Mouse (Mus musculus) stomach, embryonic 14.5 days (tissue): ENCODE results near the gene Ubr7. TPM values are rescaled to one million over a fixed set of nuclear protein-coding genes. Genes with fewer than 3 reads are reported as not detected.
A peak's percentile ranks its signal among the peaks of the same experiment; 100 is the strongest.

ENCODE experiments used
- ATAC-seq: fragments of 200-750 bp; cut with Nextera tagmentation; 2 replicates; pipeline ENCODE4 v1.8.0; 2017; ENCODE audit warnings: low read depth, moderate TSS enrichment; ENCODE audit not compliant: insufficient number of reproducible peaks, insufficient read depth, low FRiP score
- H3K27ac ChIP-seq: fragments of 300-500 bp; sonication (generic); 2 replicates; pipeline ENCODE4 v1.5.1; 2014; ENCODE audit warnings: mild to moderate bottlenecking, low read length, moderate library complexity, mixed read lengths
- H3K27me3 ChIP-seq: fragments of 300-500 bp; sonication (generic); 2 replicates; pipeline ENCODE4 v1.6.1; 2014; ENCODE audit warnings: low read length, control low read depth, mixed read lengths; ENCODE audit not compliant: control insufficient read depth, insufficient read depth
- H3K36me3 ChIP-seq: fragments of 300-500 bp; sonication (generic); 2 replicates; pipeline ENCODE4 v1.6.1; 2014; ENCODE audit warnings: mild to moderate bottlenecking, control low read depth, low read length, moderate library complexity, mixed read lengths; ENCODE audit not compliant: control insufficient read depth, insufficient read depth
- H3K4me1 ChIP-seq: fragments of 300-500 bp; sonication (generic); 2 replicates; pipeline ENCODE4 v1.6.1; 2014; ENCODE audit warnings: low read length, control low read depth, mixed read lengths; ENCODE audit not compliant: control insufficient read depth, insufficient read depth
- H3K4me2 ChIP-seq: fragments of 300-500 bp; sonication (generic); replicated peaks from 2 replicates; pipeline ENCODE4 v1.6.1; 2014; ENCODE audit warnings: low read depth, low read length, control low read depth
- H3K4me3 ChIP-seq: fragments of 300-500 bp; sonication (generic); 2 replicates; pipeline ENCODE4 v1.5.1; 2014; ENCODE audit warnings: low read depth, low read length, control low read depth
- H3K9ac ChIP-seq: fragments of 300-500 bp; sonication (generic); replicated peaks from 2 replicates; pipeline ENCODE4 v1.6.1; 2014; ENCODE audit warnings: low read depth, mild to moderate bottlenecking, control low read depth, low read length, moderate library complexity, mixed read lengths
- H3K9me3 ChIP-seq: fragments of 300-500 bp; sonication (generic); 2 replicates; pipeline ENCODE4 v1.6.1; 2016; ENCODE audit warnings: low read depth, low read length, control low read depth; ENCODE audit not compliant: control insufficient read depth
- WGBS: fragments of 180-500 bp; shearing (Covaris S2); extraction: QIAGEN DNeasy Blood & Tissue Kit; methylation state at CpG from one replicate; pipeline ENCODE4 v1.1.7; 2014; 5-methylcytosine and 5-hydroxymethylcytosine counted together
- polyA plus RNA-seq: library from polyadenylated mRNA; unstranded; fragments of >200 nt; fragmentation: Nextera tagmentation; extraction: Ambion mirVana; gene quantifications from 2 replicates; pipeline ENCODE4 v1.2.1, GENCODE M21; 2014

Ubr7 gene
- polyA plus RNA-seq = 45.5 and 45.9 TPM in 2 replicates

DNA sequence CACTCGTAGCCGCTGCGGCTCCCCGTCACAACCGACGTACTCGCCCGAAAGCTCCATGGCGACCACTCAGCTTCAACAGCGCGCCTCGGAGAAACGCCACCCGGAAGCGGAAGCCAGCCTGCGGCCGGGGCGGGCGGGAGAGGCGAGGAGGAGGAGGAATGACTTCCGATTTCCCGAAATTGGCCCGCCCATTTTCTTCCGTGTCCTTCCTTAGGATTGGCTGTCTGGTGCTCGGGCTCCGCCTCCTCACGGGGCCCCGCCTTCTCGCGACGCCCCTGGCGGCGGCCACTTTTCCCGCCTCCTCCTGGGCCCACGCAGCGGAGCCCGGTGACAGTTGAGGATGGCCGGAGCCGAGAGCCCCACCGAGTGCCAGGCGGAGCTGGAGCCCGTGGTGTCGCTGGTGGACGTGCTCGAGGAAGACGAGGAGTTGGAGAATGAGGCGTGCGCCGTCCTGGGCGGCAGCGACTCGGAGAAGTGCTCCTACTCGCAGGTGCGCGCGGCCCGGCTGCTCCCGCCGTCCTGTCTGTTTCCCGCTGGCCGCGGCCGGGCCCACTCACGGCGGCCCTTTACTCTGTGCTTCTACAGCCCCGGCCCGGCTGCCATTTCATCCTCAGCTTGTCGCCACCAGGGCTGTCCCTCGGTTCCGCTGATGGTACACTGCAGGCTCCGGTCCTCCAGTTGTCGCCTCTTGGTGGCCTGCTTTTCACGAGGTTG lies at the start of gene Ubr7, which contains the start of the genes Gm28051 and Gon7:
Gene Ubr7 (plus strand): TSS at position 279 of the 714 bp plus-strand sequence.
Gene Gm28051 (minus strand): TSS at position 77 of the 714 bp plus-strand sequence.
Gene Gon7 (minus strand): TSS at position 115 of the 714 bp plus-strand sequence.
- Histone ChIP-seq H3K9me3 (no peaks in the 10 kb centered on the region), H3K27ac (peak within 1 kb of the TSS; percentile 84), H3K36me3 (peaks cover 4% of the 10 kb centered on the region; the same call in 1 of the 2 replicates), H3K4me3 (peak within 1 kb of the TSS; percentile 92), H3K4me2 (peak within 1 kb of the TSS; percentile 93), H3K27me3 (no peaks in the 10 kb centered on the region), H3K9ac (peak within 1 kb of the TSS; percentile 76), H3K4me1 (peaks cover 15% of the 10 kb centered on the region)
- peak; percentile 97 for ATAC-seq
- under 1% methylated on average over 73 of the region's 73 CpGs for WGBS

DNA sequence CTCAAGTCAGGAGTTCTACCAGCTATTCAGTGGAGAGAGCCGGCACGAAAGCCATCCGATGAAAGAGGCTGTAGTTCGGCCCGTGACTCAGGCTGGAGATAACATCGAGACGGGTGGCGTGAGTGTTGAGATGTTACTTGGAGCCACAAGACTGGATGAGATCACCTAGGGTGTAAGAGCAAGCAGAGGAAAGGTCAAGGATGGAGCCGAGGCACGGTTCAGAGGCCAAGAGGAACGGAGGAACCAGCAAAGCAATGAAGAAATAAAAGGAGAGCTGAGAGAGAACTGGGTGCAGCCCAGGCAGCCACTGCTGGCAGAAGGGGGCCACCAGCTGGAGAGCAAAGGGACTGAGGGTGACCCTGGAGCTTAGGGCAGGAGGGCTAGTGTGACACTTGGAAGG lies 49.5 kb upstream of the Ubr7 start:
- Histone ChIP-seq H3K4me3 (no peak overlapping the region), H3K4me1 (peaks cover 13% of the 10 kb centered on the region), H3K36me3 (no peaks in the 10 kb centered on the region), H3K4me2 (no peak overlapping the region), H3K27ac (no peak overlapping the region), H3K27me3 (no peaks in the 10 kb centered on the region), H3K9me3 (no peaks in the 10 kb centered on the region), H3K9ac (no peak overlapping the region)
- ATAC-seq = no peak
- 76% methylated on average over 11 of the region's 11 CpGs for WGBS

DNA sequence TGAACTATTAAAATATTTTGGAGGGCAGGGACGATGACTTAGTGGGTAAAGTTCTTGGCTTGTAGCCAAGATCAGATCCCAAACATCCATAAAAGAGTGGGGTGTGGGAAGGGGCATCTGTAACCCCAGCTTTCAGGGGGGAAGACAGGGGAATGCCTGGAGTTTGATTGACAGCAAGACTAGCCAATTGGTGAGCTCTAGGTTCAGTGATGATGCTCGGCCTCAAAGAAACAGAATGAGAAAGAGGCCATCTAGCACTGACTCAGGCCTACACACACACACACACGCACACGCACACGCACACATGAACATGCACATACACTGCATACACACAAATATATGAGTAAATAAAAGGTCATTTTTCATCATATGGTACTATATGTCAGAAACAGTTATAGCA lies 47.9 kb upstream of the Ubr7 start:
- Histone ChIP-seq H3K36me3 (no peaks in the 10 kb centered on the region), H3K9me3 (no peaks in the 10 kb centered on the region), H3K4me2 (no peak overlapping the region), H3K4me3 (no peak overlapping the region), H3K4me1 (peaks cover 4% of the 10 kb centered on the region; the same call in 1 of the 2 replicates), H3K27me3 (no peaks in the 10 kb centered on the region), H3K9ac (no peak overlapping the region), H3K27ac (no peak overlapping the region)
- 82% methylated on average over 5 of the region's 5 CpGs for WGBS
- no peak for ATAC-seq

DNA sequence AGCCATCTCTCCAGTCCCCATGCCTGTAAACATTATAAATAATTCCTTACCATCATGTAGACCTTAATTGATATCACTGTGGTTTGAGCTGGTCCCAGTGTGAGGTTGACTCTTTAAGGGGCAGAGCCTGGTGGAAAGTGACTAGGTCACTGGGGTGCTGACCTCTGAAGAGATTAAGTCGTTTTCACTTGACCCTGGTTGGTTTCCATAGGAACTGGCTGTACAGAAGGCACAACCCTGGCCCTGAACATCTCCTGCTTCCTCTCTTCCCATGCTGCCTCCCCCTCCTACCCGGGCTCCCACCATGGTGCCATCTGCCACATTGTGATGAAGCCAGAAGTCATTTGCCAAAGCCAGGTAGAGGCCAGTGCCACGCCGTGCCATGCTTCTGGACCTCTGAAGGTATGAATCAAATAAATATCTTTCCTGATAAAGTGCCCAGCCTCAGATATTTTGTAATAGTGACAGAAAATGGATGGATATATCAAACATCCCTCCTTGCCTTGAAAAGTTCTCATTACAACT lies 46.9 kb upstream of the Ubr7 start:
- no peak overlapping the region for H3K4me3 ChIP-seq
- 0 out of 2 replicates have a peak, but pooled peaks cover 2% of the 10 kb centered on the region for H3K4me1 ChIP-seq
- no peak overlapping the region for H3K27ac ChIP-seq
- no peak overlapping the region for H3K9ac ChIP-seq
- ATAC-seq = no peak
- H3K36me3 ChIP-seq = no peaks in the 10 kb centered on the region
- H3K27me3 ChIP-seq = no peaks in the 10 kb centered on the region
- no peak overlapping the region for H3K4me2 ChIP-seq
- no peaks in the 10 kb centered on the region for H3K9me3 ChIP-seq
- 57% methylated on average over 4 of the region's 4 CpGs for WGBS

DNA sequence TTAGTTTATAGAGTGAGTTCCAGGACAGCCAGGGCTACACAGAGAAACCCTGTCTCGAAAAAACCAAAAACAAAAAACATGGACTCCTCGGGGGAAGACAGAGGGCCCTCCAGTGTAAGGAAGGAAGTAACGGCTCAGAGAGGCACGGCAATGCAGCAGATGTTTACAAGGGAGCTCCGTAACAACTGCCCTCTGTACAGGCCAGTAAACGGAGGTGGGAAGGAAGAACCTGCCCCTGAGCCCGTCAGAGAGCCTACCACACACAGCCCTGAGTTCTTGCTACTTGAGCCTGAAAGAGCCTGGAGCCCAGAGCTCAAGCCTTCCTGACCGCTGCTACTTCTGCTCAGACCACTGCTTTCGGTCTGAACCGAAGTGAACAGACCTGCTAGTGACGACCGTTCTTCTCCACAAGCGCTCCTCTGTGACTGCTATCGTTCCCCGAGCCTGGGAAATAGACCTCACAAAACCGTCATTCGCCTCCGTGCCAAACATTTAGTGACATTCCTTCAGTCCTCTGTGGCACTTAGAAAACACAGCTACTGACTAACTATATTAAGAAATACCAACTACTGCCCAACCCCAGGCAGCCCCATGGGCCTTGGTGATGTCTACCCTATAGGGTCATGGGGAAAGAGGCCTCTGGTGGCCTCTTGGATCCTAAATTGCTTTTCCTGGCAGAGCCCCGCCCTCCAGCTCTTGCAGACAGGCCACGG lies 44.5 kb upstream of the Ubr7 start:
- H3K4me1 ChIP-seq = no peaks in the 10 kb centered on the region
- H3K4me3 ChIP-seq = no peak overlapping the region
- no peak overlapping the region for H3K4me2 ChIP-seq
- no peak overlapping the region for H3K27ac ChIP-seq
- H3K27me3 ChIP-seq = no peaks in the 10 kb centered on the region
- 62% methylated on average over 20 of the region's 20 CpGs for WGBS
- H3K9me3 ChIP-seq = no peaks in the 10 kb centered on the region
- no peaks in the 10 kb centered on the region for H3K36me3 ChIP-seq
- no peak overlapping the region for H3K9ac ChIP-seq
- no peak for ATAC-seq

DNA sequence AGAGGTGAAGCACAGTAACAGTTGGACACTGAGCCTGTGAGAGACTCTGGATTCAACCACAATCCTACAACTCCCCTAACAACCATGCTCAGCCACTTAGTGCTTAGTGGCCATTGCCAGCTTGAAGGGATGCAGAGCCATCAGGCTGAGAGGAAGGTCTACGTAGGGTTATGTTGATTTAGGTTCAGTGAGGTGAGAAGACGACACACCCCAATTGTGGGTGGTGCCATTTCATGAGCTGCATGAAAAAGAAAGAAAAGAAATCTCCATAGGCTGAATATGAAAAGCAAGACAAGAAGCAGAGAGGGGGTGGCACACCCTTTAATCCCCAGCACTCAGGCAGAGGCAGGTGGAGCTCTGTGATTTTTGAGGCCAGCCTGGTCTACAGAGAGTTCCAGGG lies 43.7 kb upstream of the Ubr7 start:
- no peak overlapping the region for H3K9ac ChIP-seq
- no peak for ATAC-seq
- H3K4me1 ChIP-seq = no peaks in the 10 kb centered on the region
- WGBS = 59% methylated on average over 2 of the region's 2 CpGs
- H3K27ac ChIP-seq = no peak overlapping the region
- H3K36me3 ChIP-seq = no peaks in the 10 kb centered on the region
- no peak overlapping the region for H3K4me3 ChIP-seq
- H3K27me3 ChIP-seq = no peaks in the 10 kb centered on the region
- H3K4me2 ChIP-seq = no peak overlapping the region
- no peaks in the 10 kb centered on the region for H3K9me3 ChIP-seq

DNA sequence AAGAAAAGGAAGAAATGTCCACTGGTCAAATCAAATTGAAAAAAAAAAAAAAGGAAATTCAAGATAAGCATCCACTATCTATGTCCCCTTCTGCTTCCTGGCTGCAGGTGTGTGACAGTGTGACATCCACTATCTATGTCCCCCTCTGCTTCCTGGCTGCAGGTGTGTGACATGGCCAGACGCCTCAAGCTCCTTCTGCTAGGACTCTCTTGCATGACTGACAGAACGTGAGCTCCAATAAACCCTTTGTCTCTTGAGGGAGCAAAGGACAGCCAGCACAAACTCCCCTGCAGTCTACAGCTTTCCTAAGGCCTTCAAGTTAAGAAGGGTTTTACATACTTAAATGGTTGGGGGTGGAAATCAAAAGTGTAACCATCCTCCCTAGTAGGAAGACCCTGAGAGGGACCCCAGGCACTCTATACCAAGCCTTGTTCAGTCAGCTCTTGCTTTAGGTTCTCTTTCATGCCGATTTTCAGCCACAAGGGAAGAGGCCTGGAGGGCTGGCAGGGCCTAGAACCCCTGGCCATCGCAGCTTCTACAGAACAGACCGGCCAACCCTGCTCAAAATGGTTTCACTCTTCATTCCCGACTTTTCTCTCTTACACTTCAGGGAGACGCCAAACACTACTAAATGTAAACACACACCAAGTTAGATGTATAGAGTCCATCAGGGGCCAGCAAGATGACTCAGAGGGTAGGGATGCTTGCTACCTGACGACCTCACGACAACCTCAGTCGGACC lies 42.9 kb upstream of the Ubr7 start:
- H3K9me3 ChIP-seq = no peaks in the 10 kb centered on the region
- no peak overlapping the region for H3K9ac ChIP-seq
- no peak overlapping the region for H3K4me3 ChIP-seq
- 74% methylated on average over 10 of the region's 10 CpGs for WGBS
- no peak overlapping the region for H3K27ac ChIP-seq
- H3K27me3 ChIP-seq = no peaks in the 10 kb centered on the region
- no peaks in the 10 kb centered on the region for H3K36me3 ChIP-seq
- no peak overlapping the region for H3K4me2 ChIP-seq
- ATAC-seq = no peak
- no peaks in the 10 kb centered on the region for H3K4me1 ChIP-seq
